Mouse (Mus musculus) frontal cortex, postnatal 25 days (tissue): ENCODE measurements around the gene Slc22a14.
"Not testable (repeated sequence)": the region's sequence is repeated elsewhere in the genome, so short reads cannot be mapped to it uniquely, and the experiment has no call there.

Experiments
- DNase-seq, 2 experiments: peaks; one replicate each; pipeline ENCODE4 v3.0.0; 2022; ENCODE audit warnings: low spot score in 2 of 2

Gene Slc22a14

GRCm38 (mm10) chr9:119365284-119365683 is at the start of gene Slc22a14:
TSS of gene Slc22a14 (minus strand) at chr9:119365553.
- DNase-seq: no peak

DNA sequence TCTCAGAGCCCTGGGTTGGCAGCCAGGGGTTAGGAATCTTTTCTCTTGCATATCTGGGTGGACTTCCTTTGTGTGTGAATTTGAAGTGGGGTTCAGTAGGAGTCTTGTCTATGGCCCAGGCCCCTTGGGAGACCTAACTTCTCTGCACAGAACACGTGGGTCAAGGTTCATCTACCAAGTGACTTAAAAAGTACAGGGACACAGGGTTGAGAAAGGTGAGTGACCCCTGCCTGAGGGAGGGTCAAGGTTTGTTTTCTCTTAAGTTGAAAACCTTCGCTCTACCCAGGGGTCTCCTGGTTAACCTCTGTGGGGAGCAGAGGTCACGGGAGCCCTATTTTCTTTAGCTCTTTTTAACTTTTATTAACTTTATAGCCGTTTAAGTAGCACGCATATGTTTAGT is 44.5 kb upstream of the Slc22a14 start:
- DNase-seq: no peak

DNA sequence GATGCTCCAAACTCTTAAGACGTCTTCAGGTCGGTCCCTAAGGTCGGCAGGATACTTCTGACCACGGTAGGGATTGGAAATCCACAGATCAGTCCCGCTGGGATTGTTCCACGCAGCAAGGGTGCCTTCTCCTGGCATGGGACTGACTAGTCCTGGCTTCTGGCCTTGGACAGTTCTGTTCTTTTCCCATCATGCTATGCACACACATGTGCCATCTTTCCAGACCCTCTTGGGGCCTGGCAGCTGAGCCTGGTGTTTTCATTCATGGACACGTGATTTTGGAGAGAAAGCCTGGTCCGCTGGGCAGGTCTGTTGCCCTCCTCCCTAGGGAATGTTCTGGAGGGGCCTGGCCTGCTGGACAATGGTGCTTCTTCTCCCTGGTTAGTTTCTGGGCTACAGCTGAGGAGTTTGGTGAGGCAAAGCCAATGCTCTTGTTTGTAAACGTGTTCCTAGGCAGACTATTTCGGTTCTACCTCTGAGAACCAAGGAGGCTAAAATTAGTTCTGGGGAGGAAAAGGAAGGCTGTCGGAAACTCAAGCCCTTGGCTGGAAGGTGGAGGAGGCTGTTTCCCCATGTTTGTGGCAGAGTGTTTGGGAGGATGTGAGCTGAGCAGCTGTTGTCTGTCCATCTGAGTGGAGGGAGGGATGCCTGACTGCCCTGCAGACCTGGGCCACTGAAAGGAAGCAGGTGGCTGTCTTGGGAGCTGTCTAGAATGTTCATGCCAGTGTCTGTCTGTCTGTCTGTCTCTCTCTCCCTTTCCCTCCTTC is 43.7 kb upstream of the Slc22a14 start:
- DNase-seq: no peak

DNA sequence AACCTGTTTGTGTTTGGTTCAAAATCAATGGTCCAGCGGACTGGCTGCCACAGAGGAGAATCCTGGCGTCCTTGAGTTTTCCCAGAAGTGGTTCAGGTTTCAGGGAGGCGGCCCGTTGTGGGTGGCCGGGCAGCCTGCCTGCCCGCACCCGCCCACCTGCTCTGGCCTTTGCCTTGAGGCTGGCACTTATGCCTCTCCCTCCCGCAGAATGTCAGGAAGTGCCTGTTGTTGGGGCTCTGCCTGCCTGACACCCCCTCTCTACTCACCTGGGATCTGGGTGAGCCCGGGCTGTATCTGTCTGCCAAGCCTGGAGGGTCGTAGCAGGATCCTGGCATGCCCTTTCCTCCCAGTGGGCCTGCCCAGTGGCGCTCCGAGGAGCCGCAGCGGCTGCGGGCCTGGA is 42.5 kb upstream of the Slc22a14 start:
- DNase-seq: no peak

- DNase-seq: no peak
These were observed 38.7 kb upstream of the Slc22a14 start for GRCm38 (mm10) chr9:119404090-119404489.

GRCm38 (mm10) chr9:119403236-119403641 is 37.9 kb upstream of the Slc22a14 start:
- DNase-seq: peak in 1 of 2 experiments; percentile 13

DNA sequence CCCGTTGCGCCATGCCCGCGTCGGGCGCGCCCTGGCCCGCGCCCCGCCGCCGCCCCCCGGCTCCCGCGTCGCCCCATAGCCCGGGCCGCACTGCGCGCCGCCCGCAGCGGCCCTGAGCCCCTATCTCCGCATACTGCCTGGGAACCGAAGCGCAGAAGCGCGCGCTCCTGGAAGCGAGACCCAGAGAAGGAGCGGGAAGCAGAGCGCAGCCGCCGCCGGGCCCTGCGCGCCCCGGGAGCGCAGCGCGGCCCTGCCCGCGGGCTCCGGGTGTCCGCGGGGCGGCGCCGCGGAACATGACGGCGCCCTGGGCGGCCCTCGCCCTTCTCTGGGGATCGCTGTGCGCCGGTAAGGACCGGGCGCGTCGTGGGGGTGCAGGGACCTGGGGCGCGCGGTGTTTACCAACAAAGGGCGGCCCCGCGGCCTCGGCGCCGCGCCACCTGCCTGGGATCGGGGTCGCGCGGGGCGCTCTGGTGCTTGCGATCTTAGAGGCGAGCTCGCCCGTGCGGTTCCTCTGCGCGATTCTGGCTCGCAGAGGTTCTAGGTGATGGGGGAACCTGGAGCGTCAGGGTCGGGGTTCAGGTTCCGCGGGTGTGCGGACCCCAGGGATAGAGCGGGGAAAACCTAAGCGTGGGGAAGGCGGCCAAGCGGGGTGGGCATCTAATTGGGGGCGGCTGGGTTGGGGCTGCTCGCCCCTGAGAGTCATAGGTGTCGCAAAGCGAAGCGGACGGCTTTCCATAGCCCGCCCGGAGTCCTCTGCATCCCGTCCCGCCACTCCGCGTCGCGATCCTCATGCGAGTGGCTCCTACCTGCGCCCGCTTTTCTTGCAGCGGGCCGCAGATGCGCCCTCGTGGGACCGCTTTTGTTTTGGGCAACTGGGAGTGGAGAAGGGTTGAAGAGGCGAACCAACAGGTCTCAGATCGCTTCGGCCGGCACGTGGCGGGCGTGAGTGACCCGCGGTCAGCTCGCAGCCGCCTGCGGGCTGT is 37.2 kb upstream of the Slc22a14 start:
- peak; percentile 28 to 45 for DNase-seq

GRCm38 (mm10) chr9:119401801-119402214 is 36.5 kb upstream of the Slc22a14 start, which contains the start of gene Acvr2b:
TSS of gene Acvr2b (plus strand) at chr9:119402118.
- peak; percentile 72 to 82 for DNase-seq

- DNase-seq: peak in 1 of 2 experiments; percentile 18
These were observed 36.0 kb upstream of the Slc22a14 start for GRCm38 (mm10) chr9:119401351-119401750.

- DNase-seq: no peak
These were observed 29.5 kb upstream of the Slc22a14 start for GRCm38 (mm10) chr9:119394808-119395207.

- no peak for DNase-seq
These were observed 24.9 kb upstream of the Slc22a14 start for GRCm38 (mm10) chr9:119390214-119390613.

- DNase-seq: no peak
These were observed 23.6 kb upstream of the Slc22a14 start for GRCm38 (mm10) chr9:119388956-119389355.

DNA sequence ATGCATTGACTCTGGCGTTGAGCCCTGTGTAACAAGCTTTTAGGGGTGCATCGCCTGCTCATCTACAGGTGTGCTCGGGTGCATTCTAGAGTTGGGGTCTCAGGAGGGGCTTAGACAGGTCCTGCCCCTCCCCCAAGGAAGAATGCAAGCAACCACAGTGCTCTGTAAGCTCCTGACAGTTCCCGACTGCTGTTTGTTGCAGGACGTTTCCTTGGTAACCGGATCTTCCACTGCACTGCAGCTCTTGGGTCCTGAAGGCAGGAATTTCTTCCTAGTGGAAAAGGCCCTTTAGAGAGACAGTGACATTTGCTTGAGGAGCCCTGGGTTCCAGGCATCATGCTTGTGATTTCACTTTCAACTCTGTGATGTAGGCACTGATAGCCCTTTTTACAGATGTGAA is 17.2 kb upstream of the Slc22a14 start:
- no peak for DNase-seq

DNA sequence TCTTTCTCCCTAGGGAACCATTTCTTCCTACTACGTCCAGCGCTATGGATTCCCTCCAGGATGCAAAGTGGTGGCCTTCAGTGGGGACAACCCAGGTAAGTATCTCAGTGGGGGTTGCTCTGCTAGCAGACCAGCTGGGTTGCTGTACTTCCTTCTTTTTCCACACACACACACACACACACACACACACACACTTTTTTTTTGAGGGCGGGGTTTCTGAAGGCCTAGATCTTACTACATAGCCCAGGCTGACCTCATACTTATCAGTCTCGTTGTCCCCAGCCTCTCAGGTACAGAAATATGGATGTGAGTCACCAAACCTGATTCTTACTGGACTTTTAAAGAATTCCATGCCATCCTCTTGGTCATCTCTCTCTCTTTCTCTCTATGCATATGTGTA is 12.9 kb upstream of the Slc22a14 start:
- no peak for DNase-seq

- no peak for DNase-seq
These were observed 10.2 kb upstream of the Slc22a14 start for GRCm38 (mm10) chr9:119375556-119375955.

- DNase-seq: no peak
These were observed 9.7 kb upstream of the Slc22a14 start for GRCm38 (mm10) chr9:119375008-119375407.

GRCm38 (mm10) chr9:119371251-119371650 is 5.9 kb upstream of the Slc22a14 start:
- DNase-seq: no peak

DNA sequence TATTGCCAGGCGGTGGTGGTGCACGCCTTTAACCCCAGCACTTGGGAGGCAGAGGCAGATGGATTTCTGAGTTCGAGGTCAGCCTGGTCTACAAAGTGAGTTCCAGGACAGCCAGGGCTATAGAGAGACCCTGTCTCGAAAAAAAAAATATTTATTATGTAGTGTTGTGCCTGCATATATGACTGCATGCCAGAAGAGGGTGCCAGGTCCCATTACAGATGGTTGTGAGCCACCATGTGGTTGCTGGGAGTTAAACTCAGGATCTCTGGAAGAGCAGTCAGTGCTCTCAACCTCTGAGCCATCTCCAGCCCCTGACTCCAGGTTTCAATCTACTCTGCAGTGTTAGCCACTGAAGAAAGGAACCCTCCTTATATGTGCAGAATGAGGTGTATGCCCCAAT is 5.4 kb upstream of the Slc22a14 start:
- not testable (repeated sequence) for DNase-seq

GRCm38 (mm10) chr9:119368367-119368766 is 3.0 kb upstream of the Slc22a14 start:
- no peak for DNase-seq

DNA sequence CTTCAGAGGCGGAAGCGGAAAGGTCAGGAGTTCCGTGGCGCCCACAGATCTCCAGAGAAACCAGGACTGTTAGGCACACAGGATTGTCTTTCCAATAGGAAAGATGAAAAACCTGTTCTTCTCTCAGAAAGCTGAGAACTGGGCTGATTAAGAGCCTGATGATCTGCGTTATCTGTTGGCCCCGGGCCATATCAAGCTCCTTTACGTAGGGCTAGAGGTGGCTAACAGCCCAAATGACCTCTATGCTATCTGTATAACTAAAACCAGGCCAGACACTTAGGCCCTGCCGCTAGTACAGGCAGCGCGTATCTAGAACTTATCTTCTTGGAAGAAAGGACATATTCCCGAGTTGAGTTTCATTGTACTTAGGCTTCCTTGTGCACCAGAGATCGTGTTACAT is 2.1 kb downstream of the Slc22a14 start:
- DNase-seq: no peak

DNA sequence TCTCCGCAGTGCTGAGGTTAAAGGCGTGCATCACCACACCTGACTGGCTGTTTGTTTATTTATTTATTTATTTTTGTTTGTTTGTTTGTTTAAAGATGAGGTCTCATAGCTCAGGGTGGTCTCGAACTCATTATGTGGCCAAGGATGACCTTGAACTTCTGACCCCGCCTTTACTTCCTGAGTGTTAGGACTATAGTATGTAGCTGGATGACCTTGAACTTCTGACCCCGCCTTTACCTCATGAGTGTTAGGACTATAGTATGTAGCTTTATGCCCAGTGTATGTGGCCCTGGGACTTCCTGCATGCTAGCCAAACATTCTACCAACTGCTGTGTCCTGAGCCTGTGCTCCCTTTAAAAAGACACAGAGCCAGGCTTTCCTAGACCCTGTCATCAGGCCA is 3.9 kb downstream of the Slc22a14 start:
- no peak for DNase-seq

- no peak for DNase-seq
These were observed 7.3 kb downstream of the Slc22a14 start for GRCm38 (mm10) chr9:119358058-119358429.
